Mouse (Mus musculus) liver, postnatal 0 days (tissue): ENCODE results near the gene Krtap9-5.

Experiments
- CTCF ChIP-seq: sonication (generic); IDR thresholded peaks from 2 replicates; pipeline ENCODE4 v1.5.1; 2016; ENCODE audit warnings: antibody characterized with exemption, low read depth
- EP300 ChIP-seq: IDR thresholded peaks from 2 replicates; pipeline ENCODE4 v1.6.1; 2016; ENCODE audit warnings: antibody characterized with exemption, low read depth, mild to moderate bottlenecking

DNA sequence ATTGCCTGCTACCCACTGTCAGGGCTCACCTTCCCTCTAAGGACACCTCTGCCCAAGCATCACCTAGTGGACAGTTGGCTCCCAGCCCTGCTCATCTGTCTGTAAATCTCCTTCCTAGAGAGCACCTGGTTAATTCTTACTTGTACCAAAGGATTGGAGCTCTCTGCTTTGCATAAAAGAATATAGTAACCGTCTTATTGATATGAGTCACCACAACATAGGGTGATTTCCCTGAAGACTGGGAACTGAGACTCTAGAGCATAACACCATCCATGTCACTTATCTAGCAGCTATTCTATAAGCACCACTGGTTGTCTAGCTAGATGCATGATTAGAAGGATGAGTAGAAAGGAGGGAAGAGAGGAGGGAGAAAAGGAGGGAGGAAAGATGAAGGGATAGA is 35.2 kb downstream of the Krtap9-5 start:
- TF ChIP-seq CTCF (no peak), EP300 (no peak)
